Mouse (Mus musculus): Measurements from ENCODE around the gene Syt16.

DNA sequence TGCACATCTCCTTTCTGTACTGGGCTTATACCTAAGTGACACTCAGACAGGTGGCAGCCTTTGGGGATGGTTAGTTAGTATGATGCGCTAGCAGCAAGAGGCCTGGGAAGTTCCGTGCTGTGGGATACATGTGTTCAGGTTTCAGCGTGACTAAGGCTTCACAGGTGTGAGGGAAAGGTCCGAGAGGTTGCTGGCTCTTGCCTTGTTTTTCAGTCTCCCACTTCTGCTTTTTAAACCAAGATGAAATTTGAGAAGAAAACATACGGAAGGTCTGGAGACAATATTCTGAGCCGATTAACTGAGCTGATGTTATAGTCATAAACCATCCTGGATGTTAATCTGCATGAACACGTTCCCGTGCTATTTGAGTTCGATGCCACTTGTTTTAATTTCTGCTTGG is 5.0 kb downstream of the Syt16 start:
- TF ChIP-seq POLR2AphosphoS2 (IDR thresholded peaks at IDR 0.05; ENCODE audit: low read depth, low read length) (no peak), CTCF (conservative IDR thresholded peaks at IDR 0.05 in 1 of 2, IDR thresholded peaks at IDR 0.05 in 1 of 2; ENCODE audit: low read depth in 2 of 2, low read length in 2 of 2) (no peak), POLR2A (IDR thresholded peaks at IDR 0.05; ENCODE audit: low read depth, low read length) (no peak), GABPA (IDR thresholded peaks at IDR 0.05; ENCODE audit: insufficient replicate concordance, low read depth, low read length) (no peak)
